Mouse (Mus musculus): ENCODE results near the gene Mul1. TPM values are rescaled to one million over a fixed set of nuclear protein-coding genes. Genes with fewer than 3 reads are reported as not detected.
"Not testable (repeated sequence)": the region's sequence is repeated elsewhere in the genome, so short reads cannot be mapped to it uniquely, and the experiment has no call there.

Gene Mul1
- total RNA-seq, 1 experiment, result 58.4 TPM

DNA sequence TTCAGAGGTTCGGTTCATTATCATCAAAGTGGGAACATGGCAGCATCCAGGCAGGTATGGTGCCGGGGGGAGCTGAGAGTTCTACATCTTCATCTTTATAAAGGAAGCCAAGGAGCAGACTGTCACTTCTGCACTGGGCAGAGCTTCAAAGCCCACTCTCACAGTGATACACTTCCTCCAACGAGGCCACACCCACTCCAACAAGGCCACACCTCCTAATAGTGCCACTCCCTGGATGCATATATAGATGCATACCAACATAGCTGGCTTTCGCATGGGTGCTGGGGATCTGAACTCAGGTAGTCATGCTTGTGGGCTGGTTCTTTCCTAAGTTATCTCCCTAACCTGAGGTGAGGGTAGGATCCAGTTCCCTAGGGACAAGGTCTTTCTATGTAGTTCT is 16.6 kb upstream of the Mul1 start:
- Histone ChIP-seq H3K9me3 (ENCODE audit: control insufficient read depth, insufficient read depth, low read depth, low read length) (no peaks in the 10 kb centered on the region), H3K36me3 (ENCODE audit: control insufficient read depth, insufficient read depth, low read length, poor library complexity, severe bottlenecking) (no peaks in the 10 kb centered on the region), H3K27ac (ENCODE audit: insufficient read depth, low read depth, low read length, poor library complexity, severe bottlenecking) (no peak overlapping the region; the same call in 1 of the 2 replicates), H3K4me1 (ENCODE audit: control insufficient read depth in 2 of 2, insufficient read depth in 2 of 2, low read length in 2 of 2, poor library complexity in 1 of 2) (peaks cover 5 to 34% of the 10 kb centered on the region in 2 experiments), H3K4me3 (ENCODE audit: insufficient read depth in 1 of 2, low read depth in 1 of 2, low read length in 2 of 2, poor library complexity in 1 of 2, severe bottlenecking in 1 of 2) (no peak overlapping the region; a peak in 1 of 4 replicates), H3K9ac (ENCODE audit: insufficient read depth, low read depth, low read length, poor library complexity, severe bottlenecking) (no peak overlapping the region)
- in situ Hi-C loops (cut with MboI; ENCODE audit: low sequenced_read_pairs in 2 of 2, unreplicated experiment in 2 of 2), result no loop called here
- no peak for DNase-seq (ENCODE audit: low read depth, low spot score)
- TF ChIP-seq ZC3H11A (IDR thresholded peaks at IDR 0.05; ENCODE audit: borderline replicate concordance, low read depth, low read length), result no peak
- no peak for TF ChIP-seq CHD2 (IDR thresholded peaks at IDR 0.05; ENCODE audit: low read depth, low read length)
- TF ChIP-seq HCFC1 (IDR thresholded peaks at IDR 0.05; ENCODE audit: borderline replicate concordance, insufficient read depth, low read length), result no peak
- no peak for TF ChIP-seq MAFK (IDR thresholded peaks at IDR 0.05; ENCODE audit: insufficient read depth, low read depth, low read length)
- no peak for TF ChIP-seq ZNF384 (IDR thresholded peaks at IDR 0.05; ENCODE audit: low read depth, low read length)

DNA sequence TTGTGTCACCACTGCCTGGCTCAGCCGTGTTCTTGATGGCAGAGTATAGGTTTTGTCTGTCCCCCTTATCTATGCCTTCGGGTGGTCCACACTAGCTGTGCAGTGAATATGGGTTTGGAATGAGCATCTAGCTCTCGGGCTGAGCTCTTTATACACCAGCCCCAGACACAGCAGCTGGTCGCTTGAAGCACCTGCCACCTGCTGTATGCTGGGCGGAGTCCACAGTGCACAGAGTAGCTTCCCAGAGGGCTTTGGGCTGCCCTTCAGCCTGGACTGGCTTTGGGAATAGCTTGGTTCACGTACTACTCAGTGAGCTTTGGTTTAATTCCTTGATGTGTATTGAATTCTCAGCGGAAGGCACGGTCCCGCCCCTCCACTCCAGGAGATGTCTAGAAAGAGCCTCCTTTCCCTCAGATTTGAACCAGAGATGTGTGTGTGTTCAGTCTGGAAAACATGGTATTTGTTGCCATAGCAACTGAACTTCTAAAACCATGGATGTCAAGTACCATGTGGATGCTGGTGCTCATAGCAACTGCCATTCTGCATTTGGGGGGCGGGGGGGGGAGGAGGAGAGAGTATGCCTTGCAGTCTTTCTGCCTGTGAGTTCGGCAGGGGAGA is 16.0 kb upstream of the Mul1 start:
- in situ Hi-C loops (cut with MboI; ENCODE audit: low sequenced_read_pairs in 2 of 2, unreplicated experiment in 2 of 2), result no loop called here
- Histone ChIP-seq H3K9ac (ENCODE audit: insufficient read depth, low read depth, low read length, poor library complexity, severe bottlenecking) (no peak overlapping the region), H3K9me3 (ENCODE audit: control insufficient read depth, insufficient read depth, low read depth, low read length) (no peaks in the 10 kb centered on the region), H3K36me3 (ENCODE audit: control insufficient read depth, insufficient read depth, low read length, poor library complexity, severe bottlenecking) (no peaks in the 10 kb centered on the region), H3K27ac (ENCODE audit: insufficient read depth, low read depth, low read length, poor library complexity, severe bottlenecking) (no peak overlapping the region; the same call in 1 of the 2 replicates), H3K4me1 (ENCODE audit: control insufficient read depth in 2 of 2, insufficient read depth in 2 of 2, low read length in 2 of 2, poor library complexity in 1 of 2) (peaks cover 5 to 34% of the 10 kb centered on the region in 2 experiments), H3K4me3 (ENCODE audit: insufficient read depth in 1 of 2, low read depth in 1 of 2, low read length in 2 of 2, poor library complexity in 1 of 2, severe bottlenecking in 1 of 2) (no peak overlapping the region)
- TF ChIP-seq MAFK (IDR thresholded peaks at IDR 0.05; ENCODE audit: insufficient read depth, low read depth, low read length), result no peak
- no peak for TF ChIP-seq CHD2 (IDR thresholded peaks at IDR 0.05; ENCODE audit: low read depth, low read length)
- no peak for TF ChIP-seq ZNF384 (IDR thresholded peaks at IDR 0.05; ENCODE audit: low read depth, low read length)
- no peak for TF ChIP-seq HCFC1 (IDR thresholded peaks at IDR 0.05; ENCODE audit: borderline replicate concordance, insufficient read depth, low read length)
- no peak for TF ChIP-seq ZC3H11A (IDR thresholded peaks at IDR 0.05; ENCODE audit: borderline replicate concordance, low read depth, low read length)
- no peak for DNase-seq (ENCODE audit: low read depth, low spot score)

DNA sequence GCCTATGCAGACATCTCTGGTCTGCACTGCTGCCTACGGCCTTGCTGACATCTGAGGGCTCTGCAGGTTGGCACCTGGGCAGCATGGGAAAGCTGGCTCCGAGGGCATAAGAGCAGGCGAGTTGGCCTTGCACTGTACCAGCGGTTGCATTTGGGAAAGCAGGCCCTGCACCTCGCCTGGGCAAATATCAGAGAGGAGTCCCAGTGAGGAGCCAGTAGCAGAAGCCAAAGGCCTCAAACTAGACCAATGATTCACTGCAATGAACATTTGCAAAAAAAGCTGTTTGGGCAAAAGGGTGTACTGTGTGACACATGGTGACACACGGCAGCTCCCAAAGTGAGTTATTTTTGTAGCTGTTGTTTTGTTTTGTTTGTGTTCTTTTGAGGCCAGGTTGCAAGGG is 9.4 kb upstream of the Mul1 start:
- Histone ChIP-seq H3K4me3 (ENCODE audit: insufficient read depth in 1 of 2, low read depth in 1 of 2, low read length in 2 of 2, poor library complexity in 1 of 2, severe bottlenecking in 1 of 2) (no peak overlapping the region), H3K27ac (ENCODE audit: insufficient read depth, low read depth, low read length, poor library complexity, severe bottlenecking) (no peak overlapping the region), H3K9me3 (ENCODE audit: control insufficient read depth, insufficient read depth, low read depth, low read length) (no peaks in the 10 kb centered on the region), H3K36me3 (ENCODE audit: control insufficient read depth, insufficient read depth, low read length, poor library complexity, severe bottlenecking) (no peaks in the 10 kb centered on the region), H3K9ac (ENCODE audit: insufficient read depth, low read depth, low read length, poor library complexity, severe bottlenecking) (no peak overlapping the region), H3K4me1 (ENCODE audit: control insufficient read depth in 2 of 2, insufficient read depth in 2 of 2, low read length in 2 of 2, poor library complexity in 1 of 2) (0 out of 4 replicates have a peak, but pooled peaks cover 0 to 4% of the 10 kb centered on the region in 2 experiments)
- in situ Hi-C loops (cut with MboI; ENCODE audit: low sequenced_read_pairs in 2 of 2, unreplicated experiment in 2 of 2), result loop anchor here in 1 of 2 experiments (10.0 kb wide), 1 partner anchor 100 kb away; the partner anchor contains the start of gene Pink1
- TF ChIP-seq MAFK (IDR thresholded peaks at IDR 0.05; ENCODE audit: insufficient read depth, low read depth, low read length), result no peak
- no peak for TF ChIP-seq ZC3H11A (IDR thresholded peaks at IDR 0.05; ENCODE audit: borderline replicate concordance, low read depth, low read length)
- TF ChIP-seq ZNF384 (IDR thresholded peaks at IDR 0.05; ENCODE audit: low read depth, low read length), result no peak
- no peak for TF ChIP-seq CHD2 (IDR thresholded peaks at IDR 0.05; ENCODE audit: low read depth, low read length)
- TF ChIP-seq HCFC1 (IDR thresholded peaks at IDR 0.05; ENCODE audit: borderline replicate concordance, insufficient read depth, low read length), result no peak
- no peak for DNase-seq (ENCODE audit: low read depth, low spot score)

- in situ Hi-C loops (cut with MboI; ENCODE audit: low sequenced_read_pairs in 2 of 2, unreplicated experiment in 2 of 2), result loop anchor here in 1 of 2 experiments (10.0 kb wide), 1 partner anchor 101 kb away; the partner anchor contains the start of gene Pink1
- not testable (repeated sequence) for DNase-seq (ENCODE audit: low read depth, low spot score)
Observed at GRCm38 (mm10) chr4:138425604-138426003, 8.9 kb upstream of the Mul1 start.

More at GRCm38 (mm10) chr4:138425604-138426003, 8.9 kb upstream of the Mul1 start:
- not testable (repeated sequence) for H3K27ac ChIP-seq (ENCODE audit: insufficient read depth, low read depth, low read length, poor library complexity, severe bottlenecking); H3K9ac ChIP-seq (ENCODE audit: insufficient read depth, low read depth, low read length, poor library complexity, severe bottlenecking); H3K9me3 ChIP-seq (ENCODE audit: control insufficient read depth, insufficient read depth, low read depth, low read length); H3K4me3 ChIP-seq (ENCODE audit: insufficient read depth in 1 of 2, low read depth in 1 of 2, low read length in 2 of 2, poor library complexity in 1 of 2, severe bottlenecking in 1 of 2); H3K36me3 ChIP-seq (ENCODE audit: control insufficient read depth, insufficient read depth, low read length, poor library complexity, severe bottlenecking); H3K4me1 ChIP-seq (ENCODE audit: control insufficient read depth in 2 of 2, insufficient read depth in 2 of 2, low read length in 2 of 2, poor library complexity in 1 of 2)
